Mouse (Mus musculus): ENCODE results near the gene Hspa8. TPM values are rescaled to one million over a fixed set of nuclear protein-coding genes. Genes with fewer than 3 reads are reported as not detected.
A peak's percentile ranks its signal among the peaks of the same experiment; 100 is the strongest.
"Not testable (repeated sequence)": the region's sequence is repeated elsewhere in the genome, so short reads cannot be mapped to it uniquely, and the experiment has no call there.

Gene Hspa8
- 1,000 to 10,000 TPM; 2,114 to 2,470 TPM for total RNA-seq (2021)

- peak; percentile 97 to 99 for DNase-seq (ENCODE audit: extremely low spot score in 1 of 2, low spot score in 1 of 2)
These were observed at the start of gene Hspa8 for GRCm38 (mm10) chr9:40800675-40801612. Hspa8 (plus strand) TSS chr9:40800984.

GRCm38 (mm10) chr9:40751749-40752148 is 49.0 kb upstream of the Hspa8 start:
- no peak for DNase-seq (ENCODE audit: extremely low spot score in 1 of 2, low spot score in 1 of 2)

- peak in 1 of 2 experiments; percentile 57 for DNase-seq (ENCODE audit: extremely low spot score in 1 of 2, low spot score in 1 of 2)
These were observed 44.4 kb upstream of the Hspa8 start for GRCm38 (mm10) chr9:40756401-40756800.

GRCm38 (mm10) chr9:40757105-40757626 is 43.6 kb upstream of the Hspa8 start:
- DNase-seq (ENCODE audit: extremely low spot score in 1 of 2, low spot score in 1 of 2) = peak; percentile 24 to 30

GRCm38 (mm10) chr9:40757685-40758270 is 43.0 kb upstream of the Hspa8 start:
- DNase-seq (ENCODE audit: extremely low spot score in 1 of 2, low spot score in 1 of 2) = peak; percentile 49 to 51

GRCm38 (mm10) chr9:40762354-40762753 is 38.4 kb upstream of the Hspa8 start:
- no peak for DNase-seq (ENCODE audit: extremely low spot score in 1 of 2, low spot score in 1 of 2)

GRCm38 (mm10) chr9:40764887-40765580 is 35.8 kb upstream of the Hspa8 start:
- no peak for DNase-seq (ENCODE audit: extremely low spot score in 1 of 2, low spot score in 1 of 2)

- no peak for DNase-seq (ENCODE audit: extremely low spot score in 1 of 2, low spot score in 1 of 2)
These were observed 35.2 kb upstream of the Hspa8 start for GRCm38 (mm10) chr9:40765581-40765940.

GRCm38 (mm10) chr9:40766058-40766605 is 34.7 kb upstream of the Hspa8 start:
- no peak for DNase-seq (ENCODE audit: extremely low spot score in 1 of 2, low spot score in 1 of 2)

- DNase-seq (ENCODE audit: extremely low spot score in 1 of 2, low spot score in 1 of 2) = no peak
These were observed 32.8 kb upstream of the Hspa8 start for GRCm38 (mm10) chr9:40767946-40768345.

- DNase-seq (ENCODE audit: extremely low spot score in 1 of 2, low spot score in 1 of 2) = no peak
These were observed 28.5 kb upstream of the Hspa8 start for GRCm38 (mm10) chr9:40772246-40772645.

GRCm38 (mm10) chr9:40773142-40773541 is 27.6 kb upstream of the Hspa8 start:
- DNase-seq (ENCODE audit: extremely low spot score in 1 of 2, low spot score in 1 of 2) = not testable (repeated sequence)

- no peak for DNase-seq (ENCODE audit: extremely low spot score in 1 of 2, low spot score in 1 of 2)
These were observed 26.9 kb upstream of the Hspa8 start for GRCm38 (mm10) chr9:40773869-40774268.

GRCm38 (mm10) chr9:40776044-40776443 is 24.7 kb upstream of the Hspa8 start:
- no peak for DNase-seq (ENCODE audit: extremely low spot score in 1 of 2, low spot score in 1 of 2)

GRCm38 (mm10) chr9:40776459-40777248 is 24.1 kb upstream of the Hspa8 start:
- DNase-seq (ENCODE audit: extremely low spot score in 1 of 2, low spot score in 1 of 2) = no peak

GRCm38 (mm10) chr9:40780111-40780510 is 20.7 kb upstream of the Hspa8 start:
- DNase-seq (ENCODE audit: extremely low spot score in 1 of 2, low spot score in 1 of 2) = no peak

- DNase-seq (ENCODE audit: extremely low spot score in 1 of 2, low spot score in 1 of 2) = no peak
These were observed 19.7 kb upstream of the Hspa8 start for GRCm38 (mm10) chr9:40780892-40781725.

GRCm38 (mm10) chr9:40781726-40782581 is 18.8 kb upstream of the Hspa8 start:
- no peak for DNase-seq (ENCODE audit: extremely low spot score in 1 of 2, low spot score in 1 of 2)

Measured in layer of hippocampus, postnatal 25 days (tissue).